Mouse (Mus musculus): Measurements from ENCODE around the gene Stk33.

The Stk33 gene

DNA sequence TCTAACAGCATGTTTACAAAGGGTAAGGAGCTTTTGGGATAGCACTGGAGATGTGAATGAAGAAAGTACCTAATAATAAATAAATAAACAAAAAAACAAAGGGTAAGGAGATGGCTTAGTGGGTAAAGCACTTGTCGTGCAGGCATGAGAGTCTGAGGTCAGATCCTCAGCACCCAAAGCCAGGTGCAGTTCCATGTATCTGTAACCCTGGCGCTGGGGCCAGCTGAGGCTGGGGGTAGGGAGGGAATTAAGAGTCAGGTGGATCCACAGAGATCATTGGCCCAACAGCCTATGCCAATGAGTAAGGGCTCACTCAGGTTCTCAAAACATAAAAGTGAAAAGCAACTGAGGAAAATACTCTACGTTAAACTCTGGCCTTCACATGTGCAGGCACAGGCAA lies 91.6 kb downstream of the Stk33 start:
- no peak for DNase-seq (ENCODE audit: low spot score)

DNA sequence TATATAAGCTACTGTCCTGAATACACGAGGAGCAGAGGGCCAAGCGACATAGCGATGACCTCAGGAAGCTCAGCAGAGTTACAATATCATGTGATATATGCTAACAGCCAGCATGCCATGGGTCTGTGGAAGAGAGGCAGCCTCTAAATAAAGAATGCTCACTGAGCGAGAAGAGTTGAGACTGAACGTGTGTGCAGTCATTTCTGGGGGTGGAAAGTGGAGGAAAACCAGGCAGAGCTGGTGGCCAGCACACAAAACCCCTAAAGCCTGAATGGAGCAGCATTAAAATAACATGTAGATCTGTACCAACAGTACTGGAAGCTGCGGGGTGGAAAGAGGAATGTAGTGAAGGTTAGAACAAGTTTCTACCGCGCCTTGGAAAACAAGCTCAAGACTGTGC lies 107.2 kb downstream of the Stk33 start:
- DNase-seq (ENCODE audit: low spot score), result no peak

DNA sequence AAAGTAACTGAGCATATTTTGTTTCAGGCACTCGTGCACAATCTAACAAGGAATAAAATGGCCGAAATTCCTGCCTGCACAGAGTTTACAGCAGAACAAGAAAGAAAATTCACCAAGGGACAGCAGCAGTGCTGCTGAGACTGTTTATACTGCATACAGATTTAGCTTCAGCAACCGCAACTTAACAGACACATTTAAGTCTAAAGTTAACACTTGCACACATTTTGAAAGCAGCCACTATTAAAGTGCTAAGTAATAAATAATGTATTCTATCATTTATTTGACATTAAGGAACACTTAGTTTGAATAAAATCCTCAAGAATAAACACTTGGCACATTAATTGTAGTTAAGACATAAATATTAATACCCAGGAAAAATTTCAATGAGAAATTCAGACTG lies 110.1 kb downstream of the Stk33 start:
- no peak for DNase-seq (ENCODE audit: low spot score)

DNA sequence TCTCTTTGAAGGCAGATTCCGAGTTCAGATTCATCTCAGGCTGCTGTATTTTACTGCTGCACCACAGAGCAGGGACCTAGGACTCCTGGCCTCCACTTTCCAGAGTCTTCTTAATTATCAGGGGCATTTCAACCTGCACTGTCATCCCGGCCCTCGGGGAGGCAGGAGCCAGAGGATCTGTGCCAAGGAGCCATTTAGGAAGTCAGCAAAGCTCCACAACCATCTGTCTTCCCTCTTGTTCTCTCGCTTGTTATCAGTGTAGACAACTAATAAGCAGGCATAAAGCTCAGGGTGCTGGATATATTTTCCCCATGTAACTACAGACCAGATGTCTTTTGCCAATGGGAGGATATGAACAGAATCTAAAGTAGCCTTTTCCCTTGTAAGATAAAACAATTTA lies 112.1 kb downstream of the Stk33 start:
- DNase-seq (ENCODE audit: low spot score), result no peak

DNA sequence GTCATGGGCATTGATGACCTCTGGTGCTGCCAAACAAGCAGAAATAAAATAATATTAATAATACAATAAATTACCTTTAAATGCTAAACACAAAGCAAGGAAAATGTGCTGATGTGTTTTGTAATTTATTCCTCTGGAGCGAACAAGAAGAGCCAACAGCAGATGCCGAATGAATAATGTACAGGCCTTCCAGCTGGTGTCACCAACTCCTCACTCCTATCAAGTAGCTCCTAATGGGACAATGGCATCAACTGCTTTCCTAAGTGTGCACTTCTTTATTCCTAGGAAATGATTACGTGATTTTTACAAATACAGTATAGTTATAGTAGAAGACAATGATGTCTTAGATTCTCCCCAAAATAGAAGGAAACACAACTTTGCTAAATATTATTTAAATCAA lies 113.2 kb downstream of the Stk33 start:
- no peak for DNase-seq (ENCODE audit: low spot score)

DNA sequence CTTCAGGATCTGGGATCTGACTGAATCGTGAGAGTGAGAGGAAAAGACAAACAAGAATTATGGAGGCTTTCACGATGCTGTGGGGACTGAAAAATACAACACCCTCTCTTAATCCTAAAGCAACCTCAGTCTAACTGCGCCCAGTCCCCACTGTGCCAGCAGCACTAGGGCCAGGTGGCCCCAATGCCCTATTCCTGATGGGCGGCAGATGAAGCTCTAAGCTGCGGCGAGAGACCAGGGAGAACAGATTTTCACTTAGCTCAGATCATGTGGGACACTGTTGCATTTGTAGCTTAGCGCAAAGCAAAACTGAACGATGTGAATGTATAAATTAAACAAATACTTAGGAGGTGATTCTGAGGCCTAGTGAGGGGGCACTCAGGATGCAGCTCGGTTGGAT lies 113.7 kb downstream of the Stk33 start:
- no peak for DNase-seq (ENCODE audit: low spot score)

DNA sequence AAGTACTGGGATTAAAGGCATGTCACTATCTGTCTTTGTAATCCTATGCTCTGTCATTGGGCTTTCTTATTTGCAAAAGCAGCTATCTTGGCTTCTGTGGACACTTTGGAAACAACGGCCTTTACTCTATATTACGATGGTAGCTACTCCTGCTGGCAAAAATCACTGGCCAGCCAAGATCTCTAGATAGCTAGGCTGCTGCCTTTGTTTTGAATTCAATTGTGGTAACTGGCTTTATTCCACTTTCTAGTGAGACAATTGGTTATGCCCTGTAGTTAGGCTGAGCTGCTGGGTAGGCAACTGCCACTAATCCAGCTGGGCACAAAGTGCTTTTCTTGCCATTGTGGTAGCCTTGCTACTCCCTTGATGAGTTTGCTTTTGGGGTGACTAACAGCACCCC lies 129.4 kb downstream of the Stk33 start:
- DNase-seq (ENCODE audit: low spot score), result no peak

DNA sequence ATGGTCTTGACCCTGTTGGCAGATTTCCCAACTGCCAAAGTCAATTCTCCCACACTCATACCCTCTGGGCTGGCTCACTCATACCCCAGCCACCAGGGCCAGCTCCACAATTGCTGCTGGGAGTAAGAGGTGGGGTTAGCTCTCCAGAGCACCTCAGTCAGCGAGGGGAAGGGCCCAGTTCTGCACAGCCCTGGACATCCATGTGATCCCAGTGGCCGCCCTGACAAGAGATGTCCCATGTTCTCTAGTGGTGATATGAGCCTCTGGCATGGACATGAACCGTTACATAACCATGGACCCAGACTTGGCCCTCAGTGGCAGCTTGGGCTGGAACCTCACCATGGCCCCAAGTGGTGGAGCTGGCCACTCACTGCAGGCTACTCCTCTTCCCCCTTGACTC lies 143.1 kb downstream of the Stk33 start:
- DNase-seq (ENCODE audit: low spot score), result no peak

DNA sequence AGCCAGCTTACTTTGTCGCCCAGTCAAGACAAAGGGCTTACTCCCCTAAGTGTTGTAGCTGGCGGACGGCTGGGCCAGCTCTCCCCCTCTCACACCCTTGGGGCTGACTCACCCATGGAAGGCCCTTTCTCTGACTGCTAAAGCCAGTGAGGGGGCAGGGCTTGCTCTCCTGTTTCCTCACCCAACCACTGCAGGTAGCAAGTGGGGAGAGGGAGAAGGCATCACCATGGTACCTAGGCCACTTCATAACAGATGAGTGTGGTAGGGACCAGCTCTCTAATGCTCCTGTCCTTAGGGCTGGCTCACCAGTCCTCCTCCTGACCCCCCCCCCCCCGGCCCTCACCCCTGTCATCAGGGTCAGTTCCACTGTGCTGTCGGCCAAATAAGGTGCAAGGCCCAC lies 143.5 kb downstream of the Stk33 start:
- DNase-seq (ENCODE audit: low spot score), result no peak

DNA sequence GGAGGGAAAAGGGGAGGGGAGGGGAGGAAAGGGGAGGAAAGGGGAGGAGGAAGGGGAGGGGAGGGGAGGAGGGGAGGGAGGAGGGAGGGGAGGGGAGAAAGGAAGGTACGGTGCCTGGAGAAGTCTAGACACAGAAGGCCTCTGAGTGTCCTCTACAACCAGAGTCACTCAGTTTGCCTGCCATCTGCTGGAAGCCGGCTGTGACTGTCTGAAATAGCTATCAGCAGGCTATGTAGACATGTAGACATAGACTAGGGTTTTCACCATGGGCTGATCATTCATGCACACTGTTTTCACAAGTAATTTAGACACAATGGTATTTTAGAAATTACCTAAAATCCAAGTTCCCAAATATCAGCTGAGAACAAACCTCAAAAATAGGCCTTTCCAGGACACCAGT lies 148.4 kb downstream of the Stk33 start:
- no peak for DNase-seq (ENCODE audit: low spot score)

DNA sequence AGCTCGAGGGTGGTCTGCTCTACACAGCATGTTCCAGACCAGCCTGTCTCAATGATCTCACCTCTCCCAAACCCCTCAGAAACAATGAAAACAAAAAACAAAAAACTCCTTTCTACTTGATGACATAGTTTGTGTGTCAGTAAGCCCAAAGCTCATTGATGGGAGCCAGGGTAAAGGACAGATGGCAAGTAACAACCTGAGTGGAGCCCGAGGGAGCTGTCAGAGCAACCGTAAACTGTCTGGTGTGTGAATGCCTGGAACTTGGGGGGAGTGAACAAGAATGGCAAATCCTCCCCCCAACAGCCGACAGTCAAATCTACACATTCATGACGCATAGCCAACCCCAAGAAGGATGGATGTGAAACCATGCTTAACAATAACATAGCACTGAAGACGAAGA lies 149.8 kb downstream of the Stk33 start:
- no peak for DNase-seq (ENCODE audit: low spot score)

DNA sequence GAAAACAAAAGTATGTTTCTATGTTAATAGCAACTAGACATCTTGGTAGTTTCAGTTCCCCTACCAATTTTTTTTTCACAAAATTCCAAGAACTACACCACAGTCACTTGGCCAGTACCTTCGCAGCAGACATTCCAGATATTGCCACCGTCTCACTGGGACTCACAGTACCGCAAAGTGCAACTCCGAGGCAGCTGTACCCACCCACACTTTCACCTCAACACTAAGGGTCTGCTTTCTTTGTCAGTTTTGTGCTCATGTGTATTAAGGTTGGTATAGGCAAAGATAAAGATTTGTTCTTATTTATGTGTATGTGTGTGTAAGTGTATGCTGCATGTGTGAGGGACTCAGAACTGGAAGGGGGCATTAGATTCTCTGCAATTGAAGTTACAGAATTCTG lies 156.8 kb downstream of the Stk33 start:
- DNase-seq (ENCODE audit: low spot score), result no peak

DNA sequence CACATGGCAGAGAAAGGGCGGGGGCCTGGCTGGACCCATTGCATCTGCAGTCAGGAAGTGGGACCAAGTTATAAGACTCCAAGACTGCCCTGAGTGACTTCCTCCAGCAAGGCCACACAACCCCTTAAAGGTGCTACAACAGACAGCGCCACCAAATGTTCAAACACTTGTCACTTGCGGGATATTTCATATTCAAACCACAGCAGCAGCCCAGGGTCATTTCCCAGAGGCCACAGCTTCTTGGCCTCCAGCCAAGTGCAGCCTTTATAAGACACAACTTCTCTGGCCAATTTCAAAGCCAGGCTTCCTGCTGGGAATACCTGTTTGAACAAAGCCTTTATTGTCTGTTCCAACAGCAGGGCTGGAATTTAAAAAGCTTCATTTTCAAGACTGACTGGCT lies 162.3 kb downstream of the Stk33 start:
- DNase-seq (ENCODE audit: low spot score), result no peak

DNA sequence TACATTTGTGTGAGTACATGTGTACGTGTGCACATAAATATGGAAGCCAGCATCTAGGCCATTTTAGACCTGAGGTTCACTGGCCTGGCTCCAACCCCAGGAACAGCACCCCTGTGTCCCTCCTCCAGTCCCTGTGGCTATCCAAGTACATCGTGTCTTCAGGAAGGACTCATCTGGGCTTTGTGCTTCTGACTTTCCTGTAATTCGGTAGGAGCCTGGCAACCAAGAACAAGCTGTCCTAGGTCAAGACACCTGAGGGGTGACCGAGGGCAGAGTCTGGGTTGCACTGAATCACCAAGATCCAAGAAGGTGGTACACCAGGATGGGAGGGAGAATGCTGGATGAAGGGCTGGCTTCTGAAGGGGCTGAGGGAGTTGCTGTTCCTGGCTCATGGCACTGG lies 163.0 kb downstream of the Stk33 start:
- DNase-seq (ENCODE audit: low spot score), result no peak

DNA sequence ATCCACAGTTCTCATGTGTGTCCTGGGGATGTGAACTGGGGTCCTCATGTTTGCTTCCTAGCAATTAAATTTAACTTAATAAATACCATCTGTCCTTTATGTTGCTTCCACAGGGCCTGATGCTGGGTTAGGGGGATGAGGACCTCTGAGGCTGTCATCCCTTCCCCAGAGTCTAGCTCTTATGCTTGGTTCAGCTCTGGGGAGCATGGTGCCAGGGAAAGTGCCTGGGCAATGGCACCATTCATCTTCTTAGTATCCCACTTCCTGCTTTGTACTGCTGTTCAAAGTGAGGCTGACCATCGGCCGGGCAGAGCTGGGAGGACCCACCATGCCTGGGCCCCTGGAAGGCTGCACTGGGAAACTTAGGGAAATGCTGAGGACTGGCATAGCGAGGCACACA lies 163.7 kb downstream of the Stk33 start:
- DNase-seq (ENCODE audit: low spot score), result no peak

DNA sequence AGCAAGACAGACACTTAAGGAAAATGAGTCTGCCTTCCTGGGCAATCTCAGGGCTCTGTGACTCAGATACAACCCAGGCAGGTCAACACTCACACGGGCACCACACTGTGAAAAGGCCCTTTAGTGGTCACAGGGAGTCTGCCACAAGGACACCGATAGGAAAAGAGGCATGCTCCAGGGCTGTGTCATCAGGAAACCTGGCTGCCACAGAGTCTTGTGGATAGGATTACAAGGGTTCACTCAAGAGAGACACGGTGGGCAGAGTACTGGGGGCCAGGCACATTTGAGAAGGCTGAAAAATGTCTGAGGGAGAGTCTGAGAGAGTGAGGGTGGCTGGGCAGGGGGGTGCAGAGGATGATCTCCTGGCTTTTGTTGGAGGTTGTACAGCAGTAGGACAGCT lies 164.6 kb downstream of the Stk33 start:
- no peak for DNase-seq (ENCODE audit: low spot score)

DNA sequence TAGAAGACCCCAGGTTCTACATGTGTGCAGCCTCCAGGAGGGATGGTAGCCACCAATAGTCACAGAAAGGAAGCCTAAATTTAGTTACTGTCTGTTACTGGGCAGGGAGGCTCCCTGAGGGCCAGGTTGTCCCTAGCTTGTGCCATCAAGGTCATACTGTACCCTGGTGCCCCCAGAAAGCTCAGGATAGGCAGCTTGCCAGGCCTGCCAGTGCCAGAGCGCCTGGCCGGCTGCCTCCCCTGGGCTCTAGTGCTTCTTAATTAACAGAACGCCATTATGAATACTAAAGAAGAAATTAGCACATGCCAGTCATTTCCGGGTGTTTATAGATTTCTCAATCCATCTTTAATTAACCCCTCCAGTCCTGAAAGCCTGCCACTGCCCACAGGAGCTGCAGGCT lies 169.8 kb downstream of the Stk33 start:
- no peak for DNase-seq (ENCODE audit: low spot score)

DNA sequence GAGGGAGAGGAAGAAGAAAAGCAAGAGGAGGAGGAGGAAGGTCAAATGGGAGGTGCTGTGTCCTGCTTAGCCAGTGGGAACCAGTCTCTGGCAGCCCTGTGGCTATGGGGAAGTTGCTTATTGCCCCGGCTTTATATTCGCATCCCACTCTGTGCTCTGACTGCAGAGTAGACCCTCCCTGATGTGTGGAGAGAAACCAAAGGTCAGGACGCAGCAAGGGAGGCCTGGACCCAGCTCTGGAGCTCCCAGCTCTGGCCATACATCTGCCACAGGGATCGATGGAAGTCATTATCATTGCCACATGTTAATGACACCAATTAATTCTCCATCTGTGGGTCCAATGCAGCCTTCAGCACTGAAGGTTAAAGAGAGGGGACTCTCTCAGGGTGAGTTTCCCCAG lies 171.5 kb downstream of the Stk33 start:
- DNase-seq (ENCODE audit: low spot score), result no peak

DNA sequence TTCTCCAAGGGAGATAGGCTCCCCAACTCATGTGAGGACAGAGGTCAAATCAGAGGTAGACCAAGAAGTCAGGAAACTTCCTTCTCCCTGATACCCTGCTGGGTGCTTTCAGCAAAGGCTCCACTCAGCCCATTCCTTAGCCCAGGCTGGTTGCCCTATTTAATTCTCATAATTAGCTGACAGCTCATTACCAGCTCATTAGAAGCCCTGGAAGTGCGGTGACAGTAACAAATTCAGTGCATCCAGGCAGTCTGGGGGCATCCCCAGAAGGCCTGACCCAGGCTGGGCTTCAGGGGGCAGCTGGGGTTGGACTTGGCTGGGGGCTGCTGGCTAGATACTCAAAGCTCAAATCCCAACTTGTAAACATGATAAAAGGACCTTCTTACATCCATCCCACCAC lies 172.7 kb downstream of the Stk33 start:
- DNase-seq (ENCODE audit: low spot score), result no peak

DNA sequence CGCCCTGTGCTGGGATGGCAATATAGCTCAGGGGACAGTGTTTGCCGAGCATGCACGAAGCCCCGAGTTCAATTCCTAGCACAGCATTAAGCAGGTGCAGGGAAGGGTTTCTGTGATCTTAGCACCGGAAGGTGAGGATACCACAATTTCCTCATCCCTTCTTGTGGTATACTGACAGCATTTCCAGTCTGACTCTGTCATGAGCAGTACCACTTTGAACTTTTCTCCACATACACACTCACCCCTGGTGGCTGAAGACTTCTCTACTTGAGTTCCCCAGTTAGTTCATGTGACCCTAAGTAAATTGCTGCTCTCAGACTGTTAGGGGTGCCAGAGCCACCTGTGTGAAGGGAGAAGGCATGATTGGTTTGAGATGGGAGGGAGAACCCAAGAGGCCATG lies 173.3 kb downstream of the Stk33 start:
- DNase-seq (ENCODE audit: low spot score), result no peak

DNA sequence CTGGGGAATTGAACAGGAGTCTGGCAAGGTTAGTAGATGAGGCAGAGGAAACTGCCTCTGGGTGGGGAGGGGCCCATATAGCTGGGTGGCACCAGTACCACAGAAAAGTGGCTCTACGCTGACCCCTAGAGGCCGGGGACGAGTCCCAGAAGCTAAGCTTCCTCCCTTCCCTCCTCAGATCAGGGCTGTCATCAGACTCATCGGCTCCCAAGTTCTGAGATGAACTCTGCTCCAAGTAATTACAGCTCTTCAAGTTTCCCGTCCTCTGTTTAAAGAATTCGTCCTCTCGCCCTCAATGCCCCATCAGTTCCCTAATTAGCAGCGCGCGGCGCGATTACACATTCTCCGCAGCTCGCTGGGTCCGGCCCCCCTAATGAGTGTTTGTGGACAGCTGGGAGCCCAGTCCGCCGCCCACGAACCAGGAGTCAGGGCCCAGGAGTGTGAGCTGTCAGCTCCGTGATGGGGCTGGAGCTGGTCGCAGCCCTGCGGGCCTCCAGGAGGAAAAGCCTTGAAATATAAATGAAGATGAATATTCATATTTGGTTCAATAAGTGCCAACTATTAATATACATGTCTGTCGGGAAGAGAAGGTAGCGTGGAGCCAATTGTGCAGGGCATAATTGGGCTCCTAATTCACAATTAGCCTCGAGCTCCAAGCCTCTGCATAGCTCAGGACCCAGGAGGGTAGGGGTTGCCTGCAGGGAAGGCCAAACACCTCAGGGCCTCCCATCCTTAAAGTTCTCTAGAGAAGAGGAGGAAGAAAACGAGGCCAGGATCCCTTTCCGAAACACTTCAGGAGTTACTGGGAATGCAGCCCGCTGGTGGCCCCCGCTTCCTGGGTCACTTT lies 183.2 kb downstream of the Stk33 start:
- peak; percentile 6 for DNase-seq (ENCODE audit: low spot score)

DNA sequence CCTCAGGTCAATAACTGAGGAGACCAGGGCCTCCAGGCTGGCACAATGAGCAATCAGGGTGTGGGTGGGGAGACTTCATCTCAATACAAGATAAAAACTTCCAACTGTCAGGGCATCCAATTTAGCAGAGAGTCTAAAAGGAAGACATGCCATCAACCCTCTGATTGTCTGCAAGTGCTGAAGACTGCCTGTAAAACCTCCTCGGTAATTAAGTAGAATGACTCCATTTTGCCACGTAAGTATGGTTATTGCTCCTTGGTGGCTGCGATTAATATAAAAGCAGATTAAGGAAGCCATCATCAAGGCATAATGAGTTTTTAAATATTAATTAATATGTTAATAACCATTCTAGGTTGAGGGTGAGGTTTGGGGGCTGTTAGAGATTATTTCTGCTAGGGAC lies 187.5 kb downstream of the Stk33 start:
- DNase-seq (ENCODE audit: low spot score), result no peak

DNA sequence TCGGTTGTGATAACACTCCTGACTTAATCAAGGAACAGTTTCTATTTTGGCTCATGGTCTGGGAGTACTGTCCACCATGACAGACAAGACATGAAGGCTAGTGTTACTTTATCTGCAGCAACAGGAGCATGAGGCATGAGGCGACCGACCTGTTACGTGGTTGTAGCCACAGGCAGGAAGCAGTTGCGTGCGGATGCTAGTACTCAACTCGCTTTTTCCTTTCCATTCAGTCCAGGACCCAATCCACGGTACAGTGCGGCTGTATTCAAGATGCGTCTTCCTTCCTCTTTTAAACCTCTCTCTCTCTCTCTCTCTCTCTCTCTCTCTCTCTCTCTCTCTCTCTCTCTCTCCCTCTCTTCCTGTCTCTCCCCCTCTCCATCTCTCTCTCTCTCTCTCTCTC lies 194.1 kb downstream of the Stk33 start:
- DNase-seq (ENCODE audit: low spot score), result no peak

DNA sequence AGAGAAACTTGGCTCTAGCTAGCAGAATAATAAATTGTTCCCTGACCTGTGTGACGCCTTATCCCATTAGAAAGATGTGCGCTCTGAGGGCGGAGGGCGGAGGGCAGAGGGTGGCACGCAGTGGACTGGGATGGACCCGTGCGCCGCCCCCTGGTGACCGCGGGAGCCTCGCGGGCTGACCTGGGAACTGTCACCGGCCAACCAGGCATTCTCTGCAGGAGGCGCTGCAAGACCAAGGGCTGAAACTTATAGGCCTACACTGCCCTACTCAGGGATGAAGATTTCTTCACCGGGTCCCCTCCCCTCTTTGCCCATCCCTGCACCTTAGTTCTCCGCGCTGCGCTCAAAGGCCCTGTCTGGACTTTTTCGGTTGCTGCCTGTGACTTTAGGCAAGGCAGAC lies 197.6 kb downstream of the Stk33 start:
- no peak for DNase-seq (ENCODE audit: low spot score)

DNA sequence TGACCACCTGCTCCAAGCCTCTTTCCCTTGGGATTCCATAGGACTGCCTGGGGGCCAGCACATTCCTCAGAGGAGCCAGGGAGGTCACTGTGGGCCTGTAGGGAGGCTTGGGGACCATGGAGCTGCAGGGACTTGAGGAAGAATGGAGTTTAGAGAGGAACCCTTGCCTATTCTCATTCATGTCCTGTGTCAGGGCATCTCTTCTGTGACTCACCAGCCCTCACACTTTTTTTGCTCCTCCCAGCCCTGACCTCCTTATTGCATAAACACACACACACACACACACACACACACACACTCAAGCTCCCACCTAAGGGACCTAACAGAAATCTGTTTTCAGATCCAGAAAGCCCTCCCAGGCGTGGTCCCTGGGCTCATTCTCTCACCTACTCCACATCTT lies 199.5 kb downstream of the Stk33 start:
- no peak for DNase-seq (ENCODE audit: low spot score)
